Mouse (Mus musculus) left cerebral cortex, adult 2 months (tissue): Measurements from ENCODE around the gene Hsd3b4. TPM values are rescaled to one million over a fixed set of nuclear protein-coding genes. Genes with fewer than 3 reads are reported as not detected.

Source experiments
- total RNA-seq, 2 experiments: library from RNA; stranded (reverse); gene quantifications; 2 replicates each; pipeline ENCODE4 v1.2.3; 2021

Gene Hsd3b4
- total RNA-seq, 2 experiments from 2014 or later: not detected

Other genes starting within 250 kb of the Hsd3b4 start
- gene Hmgcs2, start 230.1 kb downstream of the Hsd3b4 start, total RNA-seq: 1 to 10 TPM; 6.3 to 6.4 TPM
- gene Phgdh, start 170.5 kb downstream of the Hsd3b4 start, total RNA-seq: 10 to 100 TPM; 52.5 to 52.7 TPM
- gene Zfp697, start 128.1 kb downstream of the Hsd3b4 start, total RNA-seq: 10 to 100 TPM; 33.2 to 35.0 TPM
- gene Gm4450, start 53.4 kb downstream of the Hsd3b4 start, total RNA-seq: not detected
- gene Gm10681, start 78.3 kb upstream of the Hsd3b4 start, total RNA-seq: not detected
- not detected for gene Hsd3b5, start 119.7 kb upstream of the Hsd3b4 start, total RNA-seq
- under 1 TPM; 0.09 to 0.20 TPM for gene Hsd3b2, start 214.0 kb upstream of the Hsd3b4 start, total RNA-seq